Mouse (Mus musculus) large intestine, adult 2 months (tissue): ENCODE measurements around the gene Mettl6. TPM values are rescaled to one million over a fixed set of nuclear protein-coding genes. Genes with fewer than 3 reads are reported as not detected.

Experiments used
- DNase-seq: peaks from one replicate; pipeline ENCODE4 v3.0.0-alpha.2; 2012; ENCODE audit warnings: low read depth, low spot score
- WGBS: fragments of 180-500 bp; shearing (Covaris S2); methylation state at CpG from one replicate; pipeline ENCODE4 v1.1.7; 2018; 5-methylcytosine and 5-hydroxymethylcytosine counted together
- polyA plus RNA-seq: library from polyadenylated mRNA; depleted of rRNA; stranded (reverse); fragments of >200 nt; gene quantifications from 2 replicates; pipeline ENCODE4 v1.2.3, GENCODE M21; 2012; rRNA removed

The Mettl6 gene
- polyA plus RNA-seq, 1 experiment = 8.5 TPM

DNA sequence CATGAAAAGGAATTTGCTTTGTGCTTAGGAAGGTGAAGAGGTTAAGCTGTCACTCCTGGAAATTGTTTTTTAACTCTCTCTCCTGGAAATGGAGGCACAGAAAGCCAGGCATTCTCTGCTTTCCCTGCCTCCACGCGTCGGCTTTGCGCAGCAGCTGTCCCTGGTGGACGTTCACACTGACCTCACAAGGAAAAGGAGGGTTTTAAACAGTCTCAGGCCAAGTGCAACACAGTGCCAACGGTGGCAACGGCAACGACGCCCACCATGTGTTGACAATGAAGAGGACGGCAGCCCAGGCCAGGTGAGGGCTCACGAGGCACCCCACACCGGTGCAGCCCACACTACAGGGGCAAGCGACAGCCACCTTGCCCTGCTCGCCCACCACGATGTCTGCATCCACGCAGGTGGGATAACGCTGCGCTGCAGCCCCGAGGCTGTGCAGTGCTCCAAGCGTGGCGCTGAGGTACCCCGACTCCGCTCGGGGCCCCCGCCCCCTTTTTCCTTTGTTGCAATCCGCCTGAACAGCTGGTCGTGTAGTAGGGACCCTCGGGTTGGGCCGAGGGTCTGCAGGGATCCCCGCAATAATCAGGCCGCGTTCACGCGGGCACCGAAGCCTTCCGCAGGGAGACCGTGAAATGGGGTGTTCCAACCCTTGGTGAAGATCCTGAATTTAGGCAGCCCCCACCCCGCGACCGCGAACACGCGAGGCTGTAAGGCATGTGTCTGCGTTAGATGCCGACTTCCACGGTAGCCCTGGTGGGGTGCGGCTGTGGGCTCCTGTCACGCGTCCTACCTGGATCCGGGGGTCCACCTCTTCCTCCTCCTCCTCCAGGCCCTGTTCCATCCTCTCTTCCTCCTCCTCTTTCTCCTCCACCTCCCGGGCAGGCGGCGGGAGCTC, 59.6 kb downstream of the Mettl6 start:
- WGBS = 3% methylated on average over 53 of the region's 53 CpGs
- DNase-seq = no peak

GRCm38 (mm10) chr14:31434426-31434825, 60.4 kb downstream of the Mettl6 start:
- no peak for DNase-seq
- 62% methylated on average over 5 of the region's 5 CpGs for WGBS

DNA sequence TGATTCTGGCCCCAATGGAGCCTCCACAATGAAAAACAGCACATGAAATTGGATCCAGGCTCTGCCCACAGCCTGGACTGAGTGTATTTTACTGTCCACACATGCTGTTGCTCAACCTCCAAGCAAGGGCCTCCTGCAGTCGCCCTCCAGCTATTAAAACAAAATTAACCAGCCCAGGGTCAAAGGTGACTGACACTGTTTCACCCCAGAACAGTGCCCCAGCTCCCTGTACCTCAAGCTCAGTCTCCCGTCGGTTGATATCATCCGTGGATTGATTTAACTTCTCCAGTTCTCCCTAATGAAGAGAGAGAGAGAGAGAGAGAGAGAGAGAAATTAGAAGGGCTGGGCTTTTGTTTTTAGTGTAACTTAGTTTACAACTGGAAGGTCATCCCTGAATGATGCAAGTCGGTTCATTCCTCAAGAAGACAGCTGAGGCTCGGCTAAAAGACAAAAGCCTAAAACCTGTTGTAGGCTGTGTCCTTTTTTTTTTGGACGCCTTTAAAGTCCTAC, 60.9 kb downstream of the Mettl6 start:
- DNase-seq = no peak
- WGBS = 52% methylated on average over 7 of the region's 7 CpGs

GRCm38 (mm10) chr14:31433126-31433525, 61.7 kb downstream of the Mettl6 start:
- 70% methylated on average over 5 of the region's 5 CpGs for WGBS
- DNase-seq = no peak

GRCm38 (mm10) chr14:31432424-31432823, 62.4 kb downstream of the Mettl6 start:
- no peak for DNase-seq

GRCm38 (mm10) chr14:31431789-31432330, 63.0 kb downstream of the Mettl6 start:
- 86% methylated on average over 3 of the region's 3 CpGs for WGBS

More at GRCm38 (mm10) chr14:31432424-31432823, 62.4 kb downstream of the Mettl6 start:
- WGBS = 37% methylated on average over 4 of the region's 4 CpGs

GRCm38 (mm10) chr14:31429004-31429395, 65.8 kb downstream of the Mettl6 start:
- no peak for DNase-seq
- 17% methylated on average over 5 of the region's 5 CpGs for WGBS

More at GRCm38 (mm10) chr14:31431789-31432330, 63.0 kb downstream of the Mettl6 start:
- no peak for DNase-seq

DNA sequence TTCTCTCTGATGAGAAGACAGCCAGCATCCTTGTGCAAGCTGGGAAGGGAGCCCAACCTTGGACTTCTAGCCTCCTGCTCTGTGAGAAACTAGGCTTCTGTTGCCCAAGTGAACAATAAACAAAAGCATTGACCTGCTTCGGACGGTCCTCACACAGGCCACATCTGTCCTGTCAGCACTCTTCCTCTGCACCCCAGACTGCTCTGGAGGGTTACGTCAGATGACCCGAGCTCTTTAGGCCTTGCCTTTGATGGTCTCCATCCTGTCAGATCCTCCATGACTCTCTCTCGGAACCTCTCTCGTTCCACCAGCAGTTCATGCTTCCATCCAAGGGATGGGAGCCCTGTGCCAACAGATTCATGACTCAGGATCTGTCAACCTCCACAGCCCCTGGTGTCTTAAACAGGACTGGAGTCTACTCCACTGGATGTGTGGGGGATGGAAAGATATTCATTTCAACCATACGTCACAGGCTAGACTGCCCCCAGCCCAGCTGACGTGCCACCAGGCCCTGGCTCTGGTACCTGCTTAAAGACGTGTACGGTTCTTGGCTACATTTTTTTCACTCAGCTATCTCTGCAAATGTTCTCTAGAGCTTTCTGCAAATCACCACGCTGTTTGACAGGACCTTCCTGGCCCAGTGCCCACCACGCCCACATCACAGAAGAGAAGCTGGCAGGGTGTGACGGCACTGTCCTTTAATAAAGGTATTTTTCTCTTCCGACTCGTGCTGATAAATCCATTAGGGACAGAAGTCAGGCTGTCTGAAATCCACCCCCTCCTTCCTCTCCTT, 66.4 kb downstream of the Mettl6 start:
- WGBS = 26% methylated on average over 15 of the region's 15 CpGs
- DNase-seq = peak; percentile 54

Other genes starting within 250 kb of the Mettl6 start
- 4.0 and 4.6 TPM in 2 replicates for gene Phf7, start 243.7 kb downstream of the Mettl6 start, polyA plus RNA-seq
- 32.6 and 44.7 TPM in 2 replicates for gene Bap1, start 243.6 kb downstream of the Mettl6 start, polyA plus RNA-seq
- 0.10 and 0.11 TPM in 2 replicates for gene Dnah1, start 171.1 kb downstream of the Mettl6 start, polyA plus RNA-seq
- gene Capn7, start 158.4 kb downstream of the Mettl6 start, polyA plus RNA-seq = 8.8 and 12.1 TPM in 2 replicates
- 4.6 and 7.5 TPM in 2 replicates for gene Sh3bp5, start 59.0 kb downstream of the Mettl6 start, polyA plus RNA-seq
- 15.9 and 29.4 TPM in 2 replicates for gene Eaf1, start 641 bp downstream of the Mettl6 start, polyA plus RNA-seq
- gene Colq, start 96.3 kb upstream of the Mettl6 start, polyA plus RNA-seq = 1.3 and 1.7 TPM in 2 replicates
- gene Gm49387, start 145.8 kb upstream of the Mettl6 start, polyA plus RNA-seq = not detected in 2 replicates
- 27.9 and 28.8 TPM in 2 replicates for gene Btd, start 146.0 kb upstream of the Mettl6 start, polyA plus RNA-seq
- 7.2 and 8.0 TPM in 2 replicates for gene Hacl1, start 146.2 kb upstream of the Mettl6 start, polyA plus RNA-seq